Mouse (Mus musculus) kidney, adult 8-10 months (tissue): ENCODE results near the gene Rpl10a.

Experiments used
- DNase-seq, 2 experiments: peaks; one replicate each; pipeline ENCODE4 v3.0.0; 2022

Rpl10a gene

DNA sequence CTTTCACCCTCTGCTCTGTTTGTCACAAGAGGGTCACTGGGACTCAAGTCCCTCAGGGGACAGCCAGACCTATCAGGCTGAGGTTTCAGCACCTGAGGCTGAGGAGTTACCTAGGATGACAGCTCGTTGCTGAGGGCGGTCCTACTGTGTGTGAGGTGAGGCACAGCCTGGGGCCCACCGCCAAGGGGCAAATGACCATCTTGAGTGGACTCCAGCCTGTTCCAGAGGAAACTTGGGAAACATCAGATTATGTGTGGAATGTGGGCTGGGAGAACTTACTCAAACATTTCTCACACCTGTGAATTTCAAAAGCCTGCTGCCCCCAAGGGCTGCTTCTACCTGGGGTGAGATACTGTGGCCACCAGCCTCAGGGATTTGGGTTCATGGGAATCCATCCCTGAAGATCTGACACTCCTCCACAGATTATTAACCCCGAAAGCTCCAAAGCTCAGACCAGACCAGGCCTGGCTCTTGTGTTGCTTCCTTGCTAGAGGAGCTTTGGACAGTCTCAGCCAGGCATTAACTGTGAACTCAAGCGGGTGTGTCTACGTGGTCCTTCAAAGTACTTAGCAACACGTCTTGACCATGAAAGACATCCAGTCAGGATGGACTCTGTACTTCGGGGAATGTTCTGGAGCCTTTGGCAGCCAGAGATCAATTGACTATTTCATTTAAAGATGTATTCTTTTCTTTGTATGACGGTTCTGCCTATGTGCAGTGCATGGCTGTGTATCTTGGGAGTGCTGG, 32.4 kb downstream of the Rpl10a start:
- no peak for DNase-seq

DNA sequence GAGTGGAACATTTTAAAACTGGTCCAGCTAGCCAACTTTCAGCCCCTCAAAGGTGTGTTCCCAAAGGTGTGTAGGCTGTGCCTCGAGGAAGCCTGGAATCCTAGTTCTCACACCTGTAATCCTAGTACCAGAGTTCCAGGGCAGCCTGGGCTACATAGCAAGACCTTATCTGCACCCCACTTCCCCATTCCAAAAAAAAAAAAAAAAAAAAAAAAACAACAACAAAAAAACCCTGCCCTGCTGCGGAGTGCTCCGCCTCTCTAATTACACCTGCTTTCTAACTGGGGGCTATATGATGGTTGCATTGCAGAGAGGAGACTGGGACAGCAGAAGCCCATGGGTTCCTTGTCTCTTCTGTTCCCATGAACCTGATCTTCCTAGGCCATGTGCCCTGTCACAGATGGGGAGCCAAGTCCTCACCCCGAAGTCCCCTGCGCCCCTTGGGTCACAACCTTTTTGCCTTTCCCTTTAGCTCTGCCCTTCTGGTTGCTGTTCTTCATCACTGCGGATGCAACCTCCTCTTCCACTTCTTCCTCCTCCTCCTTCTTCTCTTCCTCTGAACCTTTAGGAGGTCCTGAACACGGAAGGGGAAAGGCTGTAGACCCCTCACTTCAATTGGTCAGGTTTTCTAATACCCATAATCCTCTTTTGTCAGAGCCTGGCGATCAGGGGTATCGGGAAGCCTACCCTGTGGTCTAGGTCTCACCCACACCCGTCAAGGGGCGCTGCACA, 33.8 kb downstream of the Rpl10a start:
- DNase-seq, result no peak

GRCm38 (mm10) chr17:28362653-28363292, 34.5 kb downstream of the Rpl10a start:
- DNase-seq, result no peak

GRCm38 (mm10) chr17:28363507-28363906, 35.2 kb downstream of the Rpl10a start:
- no peak for DNase-seq

- DNase-seq, result no peak
Observed at GRCm38 (mm10) chr17:28365122-28365521, 36.9 kb downstream of the Rpl10a start, which contains the start of gene Tulp1. Gene Tulp1, minus strand, starts transcription at chr17:28365222.

- DNase-seq, result peak; percentile 67 to 88
Observed at GRCm38 (mm10) chr17:28368449-28368848, 40.2 kb downstream of the Rpl10a start.

GRCm38 (mm10) chr17:28369056-28369455, 40.8 kb downstream of the Rpl10a start:
- no peak for DNase-seq

DNA sequence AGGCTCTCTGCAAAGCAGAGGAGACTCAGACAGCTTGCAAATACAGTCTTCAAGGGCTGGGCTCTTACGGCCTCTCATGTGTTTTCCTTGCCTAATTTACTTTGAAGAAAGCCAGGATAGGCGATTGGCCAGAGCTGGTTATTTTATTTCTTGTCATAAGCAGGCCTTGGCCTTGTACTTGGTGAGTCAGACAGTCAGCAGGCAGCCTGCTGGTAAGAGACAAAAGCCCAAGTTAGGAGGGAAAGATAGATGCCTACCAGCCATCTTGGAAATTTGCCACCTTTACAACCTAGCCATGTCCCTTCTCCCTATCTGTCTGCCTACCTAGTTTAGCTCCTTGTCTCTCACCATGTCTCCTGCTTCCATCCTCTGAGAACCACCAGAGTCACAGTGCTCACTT, 43.0 kb downstream of the Rpl10a start:
- no peak for DNase-seq

GRCm38 (mm10) chr17:28371941-28372340, 43.7 kb downstream of the Rpl10a start:
- DNase-seq, result no peak

DNA sequence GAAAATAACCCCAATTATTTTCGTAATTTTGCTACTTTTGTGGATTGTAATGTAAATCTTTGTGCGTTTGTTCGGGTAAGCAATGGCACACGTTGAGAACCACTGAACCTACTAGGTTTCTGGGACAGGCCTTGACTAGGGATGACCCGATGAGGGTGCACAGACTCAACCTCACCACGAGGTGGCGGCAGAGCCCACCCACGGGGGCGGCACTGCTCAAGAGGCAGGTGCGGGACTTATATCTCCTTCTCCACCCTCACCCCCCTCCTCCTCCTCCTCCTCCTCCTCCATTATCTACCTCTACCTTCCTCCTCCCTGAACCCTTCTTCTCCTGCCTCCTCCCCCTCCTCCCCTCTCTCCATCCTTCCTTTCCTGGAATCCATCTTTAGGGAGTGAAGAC, 45.5 kb downstream of the Rpl10a start:
- peak in 1 of 2 experiments; percentile 30 for DNase-seq

- DNase-seq, result no peak
Observed at GRCm38 (mm10) chr17:28374494-28374893, 46.2 kb downstream of the Rpl10a start.

- no peak for DNase-seq
Observed at GRCm38 (mm10) chr17:28375592-28376061, 47.4 kb downstream of the Rpl10a start.

DNA sequence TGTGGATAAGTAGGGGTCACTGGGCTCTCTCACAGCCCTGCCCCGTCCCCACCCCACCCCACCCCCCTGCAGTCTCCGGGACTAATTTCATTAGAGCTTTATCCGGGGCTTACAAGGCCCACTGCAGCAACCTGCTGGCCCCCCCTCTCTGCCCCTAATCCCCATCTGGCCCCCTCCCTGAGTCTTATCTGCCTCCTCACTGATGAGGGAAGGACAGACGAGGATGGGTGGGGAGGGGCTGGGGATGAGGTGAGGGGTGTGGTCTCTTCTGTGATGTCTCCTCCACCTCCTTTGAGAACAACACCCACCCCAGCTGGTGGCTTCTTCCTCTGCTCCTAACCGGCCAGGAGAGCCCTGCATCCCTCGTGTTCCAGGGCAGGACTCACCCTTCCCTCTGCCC, 52.0 kb downstream of the Rpl10a start:
- DNase-seq, result no peak
